In genomic region chr11:3759433-3759832, GRCm38 (mm10) we compare ENCODE assay signal across 21 mouse cellular contexts.
A peak's percentile ranks its signal among the peaks of the same experiment; 100 is the strongest.
DNase-seq lines count a peak whose midpoint lies in the region; ATAC-seq lines count a peak whose summit lies in the region.
"Had no signal": no experiment of that assay in that cellular context is flagged by ENCODE, and none has a peak within 500 bp of the region (broad histone marks: within the 10 kb centered on the region; RNA-seq: fewer than 3 reads in every experiment).

No protein-coding gene starts in this region.

- WGBS in intestine, embryonic 15.5 days = 62% methylated on average over 5 of the region's 5 CpGs
- WGBS in heart, embryonic 10.5 days = 65% methylated on average over 5 of the region's 5 CpGs

- H3K4me3 ChIP-seq in intestine, embryonic 15.5 days (replicated peaks) = no peak overlapping the region
- no peak overlapping the region for H3K4me3 ChIP-seq in heart, embryonic 10.5 days
- H3K4me3 ChIP-seq: embryonic facial prominence, embryonic 13.5 days; forebrain, embryonic 12.5 days; hindbrain, embryonic 13.5 days had no signal

- H3K9me3 ChIP-seq in intestine, embryonic 15.5 days = no peaks in the 10 kb centered on the region
- no peaks in the 10 kb centered on the region for H3K9me3 ChIP-seq in heart, embryonic 10.5 days
- H3K9me3 ChIP-seq: embryonic facial prominence, embryonic 13.5 days; forebrain, embryonic 12.5 days; G1E; hindbrain, embryonic 13.5 days had no signal

- H3K36me3 ChIP-seq in intestine, embryonic 15.5 days = no peaks in the 10 kb centered on the region
- no peaks in the 10 kb centered on the region for H3K36me3 ChIP-seq in heart, embryonic 10.5 days
- H3K36me3 ChIP-seq: embryonic facial prominence, embryonic 13.5 days; forebrain, embryonic 12.5 days; G1E; hindbrain, embryonic 13.5 days had no signal

- peaks cover 39% of the 10 kb centered on the region for H3K27me3 ChIP-seq in intestine, embryonic 15.5 days (replicated peaks)
- peaks cover 57% of the 10 kb centered on the region for H3K27me3 ChIP-seq in heart, embryonic 10.5 days (ENCODE audit: insufficient read depth, poor library complexity, severe bottlenecking)

- no peak overlapping the region for H3K4me2 ChIP-seq in intestine, embryonic 15.5 days (replicated peaks)
- H3K4me2 ChIP-seq: embryonic facial prominence, embryonic 13.5 days; forebrain, embryonic 12.5 days; hindbrain, embryonic 13.5 days had no signal

- H3K4me1 ChIP-seq in intestine, embryonic 15.5 days (replicated peaks) = peaks cover 12% of the 10 kb centered on the region
- H3K4me1 ChIP-seq in heart, embryonic 10.5 days = peaks cover 13% of the 10 kb centered on the region

- DNase-seq in cerebellum, adult 11 months = peak; percentile 53
- peak; percentile 74 for DNase-seq in brain, adult 2 months (ENCODE audit: low read depth, low spot score)
- DNase-seq in cerebellum, adult 9-10 months = peak; percentile 73
- DNase-seq in cerebellum, postnatal 36 days = peak; percentile 58 to 61
- no peak for DNase-seq in heart, embryonic 10.5 days (ENCODE audit: low spot score)
- DNase-seq: adrenal gland, adult 8-10 months; adrenal gland, postnatal 36 days; B cell, adult 2 months; forebrain, postnatal 0 days; gastrocnemius, postnatal 36 days; heart, adult 11 months; heart, postnatal 10 days; kidney, adult 18-20 months had no signal

- H3K27ac ChIP-seq in intestine, embryonic 15.5 days = no peak overlapping the region
- H3K27ac ChIP-seq in heart, embryonic 10.5 days = no peak overlapping the region
- H3K27ac ChIP-seq: embryonic facial prominence, embryonic 13.5 days; forebrain, embryonic 12.5 days; hindbrain, embryonic 13.5 days; hindbrain, postnatal 0 days had no signal

- no peak overlapping the region for H3K9ac ChIP-seq in intestine, embryonic 15.5 days
- H3K9ac ChIP-seq: embryonic facial prominence, embryonic 13.5 days; forebrain, embryonic 12.5 days; forebrain, postnatal 0 days; hindbrain, embryonic 13.5 days had no signal

- no peak for ATAC-seq in cerebellum, adult (ENCODE audit: insufficient number of reproducible peaks, low FRiP score, low TSS enrichment)
- ATAC-seq in intestine, embryonic 15.5 days = no peak
- ATAC-seq: CD4-positive, CD25-positive, alpha-beta regulatory T cell, adult 4 months; forebrain, postnatal 0 days; hindbrain, postnatal 0 days had no signal
